Comparison of ENCODE assay signal across 9 mouse cellular contexts in the genomic region with DNA sequence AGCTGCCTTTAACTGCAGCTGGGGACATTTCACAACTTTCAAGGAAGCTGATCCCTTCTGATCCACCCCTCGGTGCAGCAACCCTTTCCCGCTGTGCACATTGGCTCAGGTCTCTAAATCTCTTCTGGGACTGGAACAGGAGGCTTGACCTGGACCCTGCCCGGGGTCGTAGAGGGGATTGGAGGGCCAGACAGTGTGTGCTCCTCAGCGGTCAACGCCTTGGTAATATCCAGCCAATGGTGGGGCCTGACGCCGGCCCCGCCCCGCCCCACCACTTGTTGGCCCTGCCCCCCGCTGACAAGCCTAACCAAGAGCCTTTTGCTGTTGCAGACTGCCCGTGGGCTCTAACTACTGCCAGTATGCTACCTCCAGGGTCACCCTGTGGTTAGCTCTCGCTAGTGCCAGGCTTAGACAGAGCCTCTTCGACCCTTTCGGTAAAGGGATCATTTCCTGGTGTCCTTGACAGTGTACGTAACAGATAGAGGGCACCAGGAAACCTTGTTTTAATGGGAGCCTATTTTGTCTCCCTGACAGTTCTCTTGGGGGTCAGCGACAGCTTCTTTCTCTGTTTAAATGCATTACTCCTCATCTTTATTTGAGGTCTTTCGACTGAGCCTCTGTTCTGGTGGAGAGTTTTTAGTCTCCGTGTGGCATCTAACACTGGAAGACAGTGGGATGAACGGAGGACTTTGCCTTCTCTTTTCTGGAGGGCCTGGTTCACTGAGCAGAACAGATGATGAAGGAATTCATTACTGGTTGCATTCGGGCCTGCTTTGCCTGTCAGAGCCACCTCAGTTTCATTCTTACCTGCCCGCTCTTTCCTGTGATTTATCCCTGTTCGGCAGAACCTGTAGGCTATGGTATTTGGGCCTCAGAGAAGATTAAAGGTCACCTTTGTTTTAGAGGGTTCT. TPM values are rescaled to one million over a fixed set of nuclear protein-coding genes. Genes with fewer than 3 reads are reported as not detected.
DNase-seq lines count a peak whose midpoint lies in the region; ATAC-seq lines count a peak whose summit lies in the region.
"Had no signal": no experiment of that assay in that cellular context is flagged by ENCODE, and none has a peak within 500 bp of the region (broad histone marks: within the 10 kb centered on the region; RNA-seq: fewer than 3 reads in every experiment).

No protein-coding gene starts in this region.

- H3K27ac ChIP-seq in embryonic facial prominence, embryonic 13.5 days = no peak overlapping the region

- H3K4me3 ChIP-seq in embryonic facial prominence, embryonic 13.5 days = no peak overlapping the region
- H3K4me3 ChIP-seq: erythroblast, embryonic 14.5 days had no signal

- ATAC-seq in embryonic facial prominence, embryonic 13.5 days (ENCODE audit: insufficient number of reproducible peaks, insufficient read depth, low FRiP score, low TSS enrichment, low read depth) = no peak

- peaks cover 44% of the 10 kb centered on the region for H3K36me3 ChIP-seq in embryonic facial prominence, embryonic 13.5 days

- no peaks in the 10 kb centered on the region for H3K9me3 ChIP-seq in embryonic facial prominence, embryonic 13.5 days

- no peaks in the 10 kb centered on the region for H3K27me3 ChIP-seq in embryonic facial prominence, embryonic 13.5 days

- H3K9ac ChIP-seq in embryonic facial prominence, embryonic 13.5 days = peak overlapping the region; percentile 36; the same call in 1 of the 2 replicates

- intact Hi-C loops in heart, postnatal 10 days (cut with DNase I) = no loop called here

- DNase-seq in 416B (ENCODE audit: low read depth) = peak; percentile 21
- DNase-seq in heart, postnatal 10 days = peak; percentile 62 to 69
- DNase-seq in kidney, postnatal 25 days = peak; percentile 78 to 93
- DNase-seq in lung, postnatal 4 days = peak; percentile 60 to 84
- DNase-seq in yolk sac, embryonic 10.5 days (ENCODE audit: low spot score) = peak; percentile 86
- no peak for DNase-seq in thymus, postnatal 10 days (ENCODE audit: low spot score in 2 of 2)
- DNase-seq in spleen, adult 18-20 months = no peak

- peak overlapping the region; percentile 37 for H3K4me2 ChIP-seq in embryonic facial prominence, embryonic 13.5 days

- 34% methylated on average over 23 of the region's 23 CpGs for WGBS in embryonic facial prominence, embryonic 13.5 days

- H3K4me1 ChIP-seq in embryonic facial prominence, embryonic 13.5 days = peaks cover 9% of the 10 kb centered on the region; the same call in 1 of the 2 replicates

RNA-seq across cellular contexts. Expression of a gene that starts 12.7 kb away (rescaled TPM):
- 16.5 and 17.0 TPM in 2 replicates for polyA plus RNA-seq in embryonic facial prominence, embryonic 13.5 days (2015; fragmentation: Nextera tagmentation; extraction: Ambion mirVana)
- total RNA-seq in heart, postnatal 10 days (2021) = 1 to 10 TPM; 2.2 to 3.4 TPM

RNA-seq across cellular contexts. Expression of a gene that starts 24.6 kb away (rescaled TPM):
- polyA plus RNA-seq in embryonic facial prominence, embryonic 13.5 days (2015; fragmentation: Nextera tagmentation; extraction: Ambion mirVana) = 40.4 and 47.6 TPM in 2 replicates
- total RNA-seq in heart, postnatal 10 days (2021) = 100 to 1,000 TPM; 122 to 124 TPM

RNA-seq across cellular contexts. Expression of a gene that starts 28.9 kb away (rescaled TPM):
- 0.18 TPM in 1 of 2 replicates, not detected in the other for polyA plus RNA-seq in embryonic facial prominence, embryonic 13.5 days (2015; fragmentation: Nextera tagmentation; extraction: Ambion mirVana)
- total RNA-seq in heart, postnatal 10 days (2021) = under 1 TPM in 1 of 2 experiments, not detected in 1; 0.14 TPM

RNA-seq across cellular contexts. Expression of a gene that starts 35.1 kb away (rescaled TPM):
- 1.0 and 1.3 TPM in 2 replicates for polyA plus RNA-seq in embryonic facial prominence, embryonic 13.5 days (2015; fragmentation: Nextera tagmentation; extraction: Ambion mirVana)
- total RNA-seq in heart, postnatal 10 days (2021) = 1 to 10 TPM; 4.0 to 8.0 TPM
- polyA plus RNA-seq: erythroblast, embryonic 14.5 days had no signal

RNA-seq across cellular contexts. Expression of a gene that starts 52.8 kb away (rescaled TPM):
- polyA plus RNA-seq in embryonic facial prominence, embryonic 13.5 days (2015; fragmentation: Nextera tagmentation; extraction: Ambion mirVana) = 28.1 and 32.7 TPM in 2 replicates
- 10 to 100 TPM; 22.3 to 36.8 TPM for total RNA-seq in heart, postnatal 10 days (2021)

Comparison
In these comparisons a context has a peak if more than half of its experiments do, and no peak if none do; other contexts are left out.
1. DNase-seq: peak in 416B (single experiment), heart, postnatal 10 days (2 of 2), kidney, postnatal 25 days (2 of 2), lung, postnatal 4 days (2 of 2) and yolk sac, embryonic 10.5 days (single experiment); none in thymus, postnatal 10 days (0 of 2) and spleen, adult 18-20 months (0 of 2).